Mouse (Mus musculus): ENCODE results near the gene Vps52. TPM values are rescaled to one million over a fixed set of nuclear protein-coding genes. Genes with fewer than 3 reads are reported as not detected.

Vps52 gene
- polyA plus RNA-seq, 1 experiment from 2014 or later = 75.8 TPM

DNA sequence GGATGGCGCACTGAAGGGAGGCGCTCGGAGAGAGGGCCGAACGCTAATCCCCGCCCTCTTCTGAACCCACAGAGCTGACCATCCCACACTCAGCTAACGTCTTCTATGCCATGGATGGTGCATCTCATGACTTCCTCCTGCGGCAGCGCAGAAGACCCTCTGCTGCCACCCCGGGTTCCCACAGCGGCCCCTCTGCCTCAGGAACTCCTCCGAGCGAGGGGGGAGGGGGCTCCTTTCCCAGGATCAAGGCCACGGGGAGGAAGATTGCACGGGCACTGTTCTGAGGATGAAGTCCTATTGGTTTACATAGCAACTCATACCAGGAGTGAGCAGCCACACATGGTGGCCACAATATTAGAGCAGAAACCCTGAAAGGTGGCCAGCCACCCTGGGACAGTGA, 18.6 kb upstream of the Vps52 start:
- H3K27ac ChIP-seq (replicated peaks) = no peak overlapping the region
- H3K9me3 ChIP-seq = no peaks in the 10 kb centered on the region
- H3K9ac ChIP-seq (replicated peaks) = no peak overlapping the region
- H3K4me3 ChIP-seq = no peak overlapping the region
- peaks cover 26% of the 10 kb centered on the region for H3K36me3 ChIP-seq
- ATAC-seq (replicated peaks) = no peak
- no peaks in the 10 kb centered on the region for H3K27me3 ChIP-seq
- peaks cover 23% of the 10 kb centered on the region for H3K4me1 ChIP-seq
- WGBS = 80% methylated on average over 15 of the region's 15 CpGs
- no peak overlapping the region for H3K4me2 ChIP-seq (replicated peaks)

DNA sequence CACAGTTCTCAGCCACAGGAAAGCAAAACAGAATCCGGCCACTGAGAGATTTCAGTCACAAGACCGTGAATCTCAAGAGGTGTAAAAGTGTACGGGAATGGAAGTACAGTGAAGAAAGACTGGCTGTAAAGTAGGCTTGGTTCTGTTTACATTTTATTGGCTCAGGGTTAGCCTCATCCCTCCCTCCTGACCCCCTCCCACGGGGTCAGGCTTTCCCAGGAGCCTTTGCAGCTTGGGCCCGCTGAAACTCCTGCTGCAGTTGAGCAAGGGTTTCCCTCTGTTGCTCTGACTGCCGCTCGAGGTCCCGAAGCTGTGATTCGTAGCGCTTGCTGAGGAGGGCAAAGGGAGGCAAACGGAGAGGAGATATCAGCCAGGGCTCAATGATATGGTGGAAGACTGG, 16.8 kb upstream of the Vps52 start:
- no peak overlapping the region for H3K27ac ChIP-seq (replicated peaks)
- H3K9me3 ChIP-seq = no peaks in the 10 kb centered on the region
- H3K4me1 ChIP-seq = peaks cover 26% of the 10 kb centered on the region
- WGBS = 81% methylated on average over 11 of the region's 11 CpGs
- H3K4me3 ChIP-seq = peak overlapping the region; percentile 77
- no peak for ATAC-seq (replicated peaks)
- H3K9ac ChIP-seq (replicated peaks) = no peak overlapping the region
- H3K36me3 ChIP-seq = peaks cover 33% of the 10 kb centered on the region; the same call in 1 of the 2 replicates
- peak overlapping the region; percentile 95 for H3K4me2 ChIP-seq (replicated peaks)
- no peaks in the 10 kb centered on the region for H3K27me3 ChIP-seq

DNA sequence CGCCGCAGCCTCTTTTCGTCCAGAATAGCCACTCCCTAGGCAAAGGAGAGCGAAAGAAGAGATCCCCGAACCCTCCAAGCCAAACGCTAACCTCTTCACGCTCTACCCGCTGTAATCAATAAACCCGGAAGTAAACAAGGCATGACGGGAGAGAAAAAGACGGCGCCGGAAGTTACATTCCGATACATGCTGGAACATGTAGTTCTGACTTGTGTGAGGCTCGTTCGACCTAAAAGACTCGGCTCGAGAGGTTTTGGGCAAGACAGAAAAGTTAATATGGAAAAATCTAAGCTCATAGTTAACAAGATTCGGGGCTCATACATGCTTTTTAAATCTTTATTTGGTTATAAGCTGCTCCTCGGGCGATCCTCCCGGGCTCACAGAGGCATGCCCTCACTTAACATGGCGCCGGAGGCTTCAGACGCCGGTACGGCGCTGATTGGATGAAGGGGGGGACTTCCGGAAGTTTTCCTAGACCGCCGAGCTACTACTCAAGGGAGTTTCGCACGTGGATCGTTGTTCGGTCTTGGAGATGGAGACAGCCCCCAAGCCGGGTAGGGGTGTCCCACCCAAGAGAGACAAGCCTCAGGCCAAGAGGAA, 15.3 kb upstream of the Vps52 start, which contains the start of the genes Pfdn6 and Wdr46:
Gene Pfdn6 (minus strand): TSS at position 138 of the 600 bp plus-strand sequence.
Gene Wdr46 (plus strand): TSS at position 455 of the 600 bp plus-strand sequence.
- peak within 1 kb of the TSS; percentile 56 for H3K27ac ChIP-seq (replicated peaks)
- H3K36me3 ChIP-seq = peaks cover 47% of the 10 kb centered on the region
- no peaks in the 10 kb centered on the region for H3K9me3 ChIP-seq
- no peaks in the 10 kb centered on the region for H3K27me3 ChIP-seq
- peak within 1 kb of the TSS; percentile 79 for H3K9ac ChIP-seq (replicated peaks)
- WGBS = under 1% methylated on average over 36 of the region's 36 CpGs
- peak; percentile 93 for ATAC-seq (replicated peaks)
- H3K4me1 ChIP-seq = peaks cover 26% of the 10 kb centered on the region
- peak within 1 kb of the TSS; percentile 77 for H3K4me3 ChIP-seq
- H3K4me2 ChIP-seq (replicated peaks) = peak within 1 kb of the TSS; percentile 95

DNA sequence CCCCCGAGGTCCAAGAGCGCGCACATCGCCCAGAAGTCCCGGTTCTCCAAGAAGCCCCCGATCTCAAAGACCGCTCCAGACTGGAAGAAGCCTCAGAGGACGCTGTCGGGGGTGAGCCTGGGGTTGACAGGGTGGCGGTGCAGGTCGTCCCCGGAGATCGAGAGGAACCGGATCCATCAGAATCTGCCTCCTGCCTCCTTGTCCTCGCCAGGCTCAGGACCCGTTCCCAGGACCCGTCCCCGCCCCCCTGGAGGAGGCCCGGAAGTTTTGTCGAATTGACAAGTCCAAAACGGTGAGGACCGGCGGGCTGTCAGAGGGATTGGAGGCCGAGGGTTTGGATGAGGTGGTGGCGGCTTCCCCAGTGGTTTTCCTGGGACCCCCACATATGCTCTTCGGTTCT, 14.6 kb upstream of the Vps52 start:
- 3% methylated on average over 26 of the region's 26 CpGs for WGBS
- Histone ChIP-seq H3K27ac (replicated peaks) (0 out of 2 replicates have a peak overlapping the region, but pooled peaks have one; percentile 56), H3K36me3 (peaks cover 45% of the 10 kb centered on the region)

DNA sequence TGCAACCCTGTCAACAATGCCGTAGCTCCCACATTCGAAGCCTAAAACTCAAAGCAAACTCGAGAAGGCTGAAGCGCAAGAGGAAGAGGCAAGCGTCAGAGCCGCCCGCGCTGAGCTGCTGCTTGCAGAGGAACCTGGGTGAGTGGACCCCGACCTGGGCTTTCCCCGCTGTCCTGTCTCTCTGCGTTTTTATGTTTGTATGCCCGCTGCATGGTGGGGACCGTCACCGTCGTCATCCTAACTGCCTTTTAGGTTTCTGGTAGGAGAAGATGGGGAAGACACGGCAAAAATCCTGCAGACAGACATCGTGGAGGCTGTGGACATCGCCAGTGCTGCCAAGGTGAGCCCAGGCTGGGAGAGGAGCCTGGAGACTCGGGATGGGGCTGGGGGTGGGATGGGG, 14.2 kb upstream of the Vps52 start:
- Histone ChIP-seq H3K9ac (replicated peaks) (peak overlapping the region; percentile 79), H3K9me3 (no peaks in the 10 kb centered on the region), H3K4me2 (replicated peaks) (peak overlapping the region; percentile 95), H3K4me3 (peak overlapping the region; percentile 77), H3K36me3 (peaks cover 47% of the 10 kb centered on the region), H3K27ac (replicated peaks) (no peak overlapping the region), H3K4me1 (peaks cover 26% of the 10 kb centered on the region), H3K27me3 (no peaks in the 10 kb centered on the region)
- ATAC-seq (replicated peaks) = no peak
- 62% methylated on average over 19 of the region's 19 CpGs for WGBS

More for the DNA sequence above, 14.6 kb upstream of the Vps52 start:
- Histone ChIP-seq H3K4me3 (peak overlapping the region; percentile 77), H3K9ac (replicated peaks) (peak overlapping the region; percentile 79), H3K9me3 (no peaks in the 10 kb centered on the region), H3K4me1 (peaks cover 26% of the 10 kb centered on the region), H3K27me3 (no peaks in the 10 kb centered on the region), H3K4me2 (replicated peaks) (peak overlapping the region; percentile 95)
- no peak; the same call in 1 of the 2 replicates for ATAC-seq (replicated peaks)

DNA sequence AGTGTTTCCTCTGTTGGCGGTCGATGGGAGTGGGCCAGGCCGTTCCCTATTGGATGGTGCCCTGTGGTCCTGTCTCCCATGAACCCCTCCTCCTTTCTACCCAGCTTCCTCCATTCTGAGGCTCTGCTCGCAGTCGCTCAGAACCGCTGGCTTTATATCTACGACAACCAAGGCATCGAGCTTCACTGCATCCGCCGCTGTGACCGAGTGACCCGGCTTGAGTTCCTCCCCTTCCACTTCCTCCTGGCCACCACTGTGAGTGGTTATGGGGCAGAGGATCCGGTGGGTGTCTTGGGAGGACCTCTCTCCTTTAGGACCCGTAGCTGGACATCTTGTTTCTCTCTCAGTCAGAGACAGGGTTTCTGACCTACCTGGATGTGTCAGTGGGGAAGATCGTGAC, 12.2 kb upstream of the Vps52 start:
- no peak overlapping the region for H3K27ac ChIP-seq (replicated peaks)
- 96% methylated on average over 15 of the region's 15 CpGs for WGBS
- H3K4me3 ChIP-seq = no peak overlapping the region
- no peaks in the 10 kb centered on the region for H3K27me3 ChIP-seq
- peaks cover 51% of the 10 kb centered on the region for H3K36me3 ChIP-seq
- no peaks in the 10 kb centered on the region for H3K9me3 ChIP-seq
- H3K9ac ChIP-seq (replicated peaks) = no peak overlapping the region
- ATAC-seq (replicated peaks) = no peak
- H3K4me2 ChIP-seq (replicated peaks) = no peak overlapping the region
- peaks cover 26% of the 10 kb centered on the region for H3K4me1 ChIP-seq

DNA sequence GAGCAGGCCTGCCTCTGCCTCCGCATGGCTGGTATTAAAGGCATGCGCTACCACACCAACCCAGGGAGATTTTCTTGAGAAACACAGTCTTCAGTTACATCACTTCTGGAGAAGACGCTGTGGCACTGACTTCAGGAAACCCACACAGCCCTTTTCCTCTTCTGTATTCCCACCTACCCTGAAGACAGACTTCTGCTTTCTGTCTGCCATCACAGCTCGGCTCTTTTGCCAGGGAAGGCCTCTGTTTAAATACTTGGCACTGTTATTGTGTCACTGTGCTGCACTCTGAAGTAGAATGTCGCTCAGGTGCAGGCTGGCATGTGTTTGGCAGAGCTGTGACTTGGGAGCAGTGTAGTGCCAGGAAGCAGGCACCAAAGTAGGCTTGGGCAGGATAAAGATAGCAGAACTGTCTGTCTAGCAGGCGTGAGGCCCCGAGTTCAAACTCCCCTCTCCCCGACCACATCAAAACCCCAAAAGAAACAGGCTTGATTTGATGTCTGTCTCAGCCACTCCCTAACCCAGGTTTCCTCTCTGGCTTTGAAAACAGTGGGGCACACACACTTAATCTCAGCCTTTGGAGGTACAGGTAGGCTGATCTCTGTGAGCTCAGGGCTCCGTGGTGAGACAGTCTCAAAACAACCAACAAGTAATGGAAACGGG, 8.1 kb upstream of the Vps52 start:
- Histone ChIP-seq H3K27ac (replicated peaks) (no peak overlapping the region), H3K36me3 (peaks cover 56% of the 10 kb centered on the region), H3K4me2 (replicated peaks) (no peak overlapping the region), H3K9me3 (no peaks in the 10 kb centered on the region), H3K4me1 (peaks cover 34% of the 10 kb centered on the region), H3K4me3 (no peak overlapping the region), H3K9ac (replicated peaks) (no peak overlapping the region), H3K27me3 (no peaks in the 10 kb centered on the region)
- WGBS = 91% methylated on average over 10 of the region's 10 CpGs
- ATAC-seq (replicated peaks) = no peak

DNA sequence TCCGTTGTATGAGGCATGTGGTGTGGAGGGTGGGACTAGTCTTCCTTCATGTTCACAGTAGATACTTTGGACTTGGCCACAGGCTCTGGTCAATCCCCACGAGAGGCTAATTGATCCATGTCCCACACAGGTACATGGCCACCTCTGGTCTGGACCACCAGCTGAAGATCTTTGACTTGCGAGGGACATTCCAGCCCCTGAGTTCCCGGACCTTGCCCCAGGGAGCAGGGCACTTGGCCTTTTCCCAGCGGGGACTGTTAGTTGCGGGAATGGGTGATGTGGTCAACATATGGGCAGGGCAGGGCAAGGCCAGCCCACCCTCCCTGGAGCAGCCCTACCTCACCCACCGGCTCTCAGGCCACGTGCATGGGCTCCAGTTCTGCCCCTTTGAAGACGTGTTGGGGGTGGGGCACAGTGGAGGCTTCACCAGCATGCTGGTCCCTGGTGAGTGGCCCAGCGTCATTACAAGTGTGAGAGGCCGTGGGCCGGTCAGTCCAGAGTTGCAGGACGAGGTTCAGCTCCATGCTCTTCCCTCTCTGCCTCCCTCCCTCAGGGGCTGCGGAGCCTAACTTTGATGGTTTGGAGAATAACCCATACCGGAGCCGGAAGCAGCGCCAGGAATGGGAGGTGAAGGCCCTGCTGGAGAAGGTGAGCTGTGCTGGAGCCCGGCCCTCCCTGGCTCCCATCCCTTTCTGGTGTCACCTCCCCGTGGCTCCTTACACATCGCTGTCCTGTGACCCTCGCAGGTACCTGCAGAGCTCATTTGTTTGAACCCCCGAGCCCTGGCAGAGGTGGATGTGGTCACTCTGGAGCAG, 7.3 kb upstream of the Vps52 start:
- Histone ChIP-seq H3K4me3 (no peak overlapping the region), H3K36me3 (peaks cover 58% of the 10 kb centered on the region), H3K4me1 (peaks cover 41% of the 10 kb centered on the region), H3K9ac (replicated peaks) (no peak overlapping the region), H3K27ac (replicated peaks) (no peak overlapping the region), H3K9me3 (no peaks in the 10 kb centered on the region), H3K27me3 (no peaks in the 10 kb centered on the region), H3K4me2 (replicated peaks) (no peak overlapping the region)
- ATAC-seq (replicated peaks) = no peak
- WGBS = 90% methylated on average over 22 of the region's 22 CpGs

DNA sequence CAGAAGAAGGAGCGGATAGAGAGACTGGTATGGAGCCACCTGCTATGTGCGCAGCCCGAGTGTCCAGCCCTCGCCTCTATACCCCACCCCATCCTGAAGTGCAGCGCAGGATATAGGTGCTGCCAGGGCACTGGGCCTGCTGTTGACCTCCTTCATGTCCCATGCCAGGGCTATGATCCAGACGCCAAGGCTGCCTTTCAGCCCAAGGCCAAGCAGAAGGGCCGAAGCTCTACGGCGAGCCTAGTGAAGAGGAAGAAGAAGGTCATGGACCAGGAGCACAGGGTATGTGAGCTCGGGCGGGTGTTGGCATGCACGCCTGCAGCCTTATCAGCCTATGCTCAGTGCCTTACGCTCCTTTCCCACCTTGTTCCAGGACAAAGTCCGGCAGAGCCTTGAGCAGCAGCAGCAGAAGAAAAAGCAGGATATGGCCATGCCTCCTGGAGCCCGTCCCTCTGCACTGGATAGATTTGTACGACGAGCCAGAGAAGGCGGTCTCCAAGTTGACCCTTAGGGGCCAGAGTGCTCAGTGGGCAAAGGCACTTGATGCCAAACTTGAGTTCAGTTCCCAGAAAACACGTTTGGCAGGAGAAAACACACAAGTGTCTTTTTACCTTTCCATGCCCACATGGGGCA, 6.6 kb upstream of the Vps52 start:
- peaks cover 48% of the 10 kb centered on the region for H3K4me1 ChIP-seq
- ATAC-seq (replicated peaks) = no peak
- peaks cover 57% of the 10 kb centered on the region for H3K36me3 ChIP-seq
- 91% methylated on average over 19 of the region's 19 CpGs for WGBS
- no peak overlapping the region for H3K4me2 ChIP-seq (replicated peaks)
- no peak overlapping the region for H3K4me3 ChIP-seq
- H3K27ac ChIP-seq (replicated peaks) = no peak overlapping the region
- H3K27me3 ChIP-seq = no peaks in the 10 kb centered on the region
- H3K9me3 ChIP-seq = no peaks in the 10 kb centered on the region
- H3K9ac ChIP-seq (replicated peaks) = no peak overlapping the region

DNA sequence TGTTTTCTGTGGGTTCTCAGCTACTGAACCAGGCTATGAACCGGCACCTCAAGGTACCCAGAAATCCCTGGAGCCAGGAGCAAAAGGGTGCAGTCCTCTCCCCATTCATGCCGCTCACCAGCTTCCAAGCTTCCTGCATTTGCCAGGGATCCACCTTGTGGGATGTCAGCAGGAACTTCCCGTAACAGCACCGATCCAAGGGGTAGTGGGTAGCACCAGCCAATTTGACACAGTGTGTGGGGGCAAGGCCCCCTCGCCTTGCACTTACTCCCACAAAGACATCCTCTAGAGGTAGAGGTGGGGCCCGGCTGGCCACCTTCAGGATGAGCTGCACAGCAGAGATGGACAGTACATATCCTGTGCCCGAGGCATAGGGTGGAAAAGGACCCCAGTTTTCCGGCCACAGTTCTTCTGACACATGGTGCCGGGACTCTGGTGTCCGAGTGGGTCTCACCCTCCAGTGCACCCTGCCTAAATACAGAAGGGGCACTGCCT, 5.4 kb upstream of the Vps52 start:
- Histone ChIP-seq H3K27me3 (no peaks in the 10 kb centered on the region), H3K27ac (replicated peaks) (peak overlapping the region; percentile 88; the same call in 1 of the 2 replicates), H3K4me1 (peaks cover 56% of the 10 kb centered on the region), H3K4me3 (peak overlapping the region; percentile 57), H3K9me3 (no peaks in the 10 kb centered on the region), H3K9ac (replicated peaks) (peak overlapping the region; percentile 71), H3K36me3 (peaks cover 45% of the 10 kb centered on the region), H3K4me2 (replicated peaks) (peak overlapping the region; percentile 93)
- no peak for ATAC-seq (replicated peaks)
- WGBS = 74% methylated on average over 10 of the region's 10 CpGs

DNA sequence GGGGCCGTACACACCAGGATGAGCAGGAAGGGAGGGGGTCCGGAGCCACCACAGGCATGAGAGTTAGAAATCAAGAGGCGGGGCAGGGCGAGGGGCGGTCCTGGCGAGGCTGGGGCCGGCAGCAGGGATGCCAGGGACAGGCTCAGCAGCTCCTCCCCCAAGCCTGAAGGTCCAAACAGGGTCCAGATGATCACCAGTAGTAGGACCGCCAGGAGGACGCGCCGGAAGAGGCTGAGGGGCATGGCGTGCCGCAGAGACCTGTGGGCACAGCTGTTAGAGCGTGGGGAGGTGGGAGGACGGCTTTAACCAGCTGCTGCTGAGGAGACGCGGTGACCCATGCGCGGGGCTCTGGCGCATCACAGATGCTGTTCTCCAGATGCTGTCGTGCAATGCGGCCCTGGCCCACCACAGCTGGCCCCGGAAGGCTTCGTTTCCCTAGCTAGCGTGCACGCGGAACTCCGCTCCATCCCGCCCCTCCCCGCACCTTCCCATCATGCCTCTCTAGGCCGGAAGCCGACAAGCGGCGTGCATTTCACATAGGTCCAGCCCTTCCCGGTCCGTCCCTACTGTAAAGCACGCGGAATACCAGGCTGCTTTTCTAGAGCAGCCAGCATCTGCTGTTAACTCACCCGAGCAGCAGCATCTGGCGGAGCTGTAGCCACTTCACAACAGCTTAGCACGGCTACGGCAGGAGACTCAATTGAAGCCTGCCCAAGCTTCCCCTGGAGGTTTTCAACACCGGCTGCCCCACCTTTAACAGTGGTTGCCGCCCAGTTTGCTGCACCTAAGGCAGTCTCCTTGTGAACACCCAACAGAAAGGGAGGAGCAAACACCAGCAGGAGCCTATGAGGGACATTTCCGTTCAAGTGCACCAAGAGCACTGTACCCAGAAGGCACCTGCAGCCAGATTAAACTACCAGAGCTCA, 4.3 kb upstream of the Vps52 start, which contains the start of gene B3galt4:
Gene B3galt4 (minus strand): TSS at position 468 of the 926 bp plus-strand sequence.
- Histone ChIP-seq H3K4me3 (peak within 1 kb of the TSS; percentile 57), H3K9ac (replicated peaks) (peak within 1 kb of the TSS; percentile 71), H3K4me2 (replicated peaks) (peak within 1 kb of the TSS; percentile 93), H3K27me3 (no peaks in the 10 kb centered on the region), H3K27ac (replicated peaks) (peak within 1 kb of the TSS; percentile 88), H3K36me3 (peaks cover 36% of the 10 kb centered on the region), H3K4me1 (peaks cover 57% of the 10 kb centered on the region), H3K9me3 (no peaks in the 10 kb centered on the region)
- peak; percentile 78 for ATAC-seq (replicated peaks)
- 1% methylated on average over 45 of the region's 45 CpGs for WGBS

Measured in forebrain, embryonic 15.5 days (tissue).